Mouse (Mus musculus): ENCODE measurements around the gene Bak1. TPM values are rescaled to one million over a fixed set of nuclear protein-coding genes. Genes with fewer than 3 reads are reported as not detected.

The Bak1 gene
- polyA plus RNA-seq, 1 experiment from 2014 or later, result 6.3 TPM

GRCm38 (mm10) chr17:27073778-27074177, 45.0 kb upstream of the Bak1 start:
- H3K36me3 ChIP-seq (ENCODE audit: insufficient read depth, low read length), result no peaks in the 10 kb centered on the region
- no peaks in the 10 kb centered on the region for H3K27me3 ChIP-seq (ENCODE audit: insufficient read depth, low read length)
- no peak overlapping the region for H3K4me3 ChIP-seq (replicated peaks; ENCODE audit: low read depth, low read length)
- no peaks in the 10 kb centered on the region for H3K9me3 ChIP-seq (replicated peaks; ENCODE audit: low read length)
- 58% methylated on average over 9 of the region's 9 CpGs for WGBS
- DNase-seq (ENCODE audit: low spot score) (no peak), ATAC-seq (replicated peaks; ENCODE audit: low FRiP score, low read depth) (no peak; the same call in 1 of the 2 replicates)
- no peak overlapping the region for H3K9ac ChIP-seq (ENCODE audit: low read depth, low read length)
- TF ChIP-seq CTCF (IDR thresholded peaks at IDR 0.05; ENCODE audit: low read depth), result no peak
- H3K4me1 ChIP-seq (replicated peaks; ENCODE audit: insufficient read depth, low read length), result 0 out of 2 replicates have a peak, but pooled peaks cover 9% of the 10 kb centered on the region
- no peak overlapping the region for H3K4me2 ChIP-seq (ENCODE audit: low read length)
- H3K27ac ChIP-seq, result 0 out of 2 replicates have a peak overlapping the region, but pooled peaks have one; percentile 28

- TF ChIP-seq CTCF (IDR thresholded peaks at IDR 0.05; ENCODE audit: low read depth), result no peak
- H3K36me3 ChIP-seq (ENCODE audit: insufficient read depth, low read length), result no peaks in the 10 kb centered on the region
- 0 out of 2 replicates have a peak, but pooled peaks cover 9% of the 10 kb centered on the region for H3K4me1 ChIP-seq (replicated peaks; ENCODE audit: insufficient read depth, low read length)
- H3K4me2 ChIP-seq (ENCODE audit: low read length), result no peak overlapping the region
- ATAC-seq (replicated peaks; ENCODE audit: low FRiP score, low read depth) (no peak), DNase-seq (ENCODE audit: low spot score) (no peak)
- no peak overlapping the region for H3K27ac ChIP-seq
- no peak overlapping the region for H3K9ac ChIP-seq (ENCODE audit: low read depth, low read length)
- no peaks in the 10 kb centered on the region for H3K9me3 ChIP-seq (replicated peaks; ENCODE audit: low read length)
- H3K4me3 ChIP-seq (replicated peaks; ENCODE audit: low read depth, low read length), result no peak overlapping the region
- no peaks in the 10 kb centered on the region for H3K27me3 ChIP-seq (ENCODE audit: insufficient read depth, low read length)
- WGBS, result 57% methylated on average over 5 of the region's 5 CpGs
Observed at GRCm38 (mm10) chr17:27073126-27073525, 44.3 kb upstream of the Bak1 start.

DNA sequence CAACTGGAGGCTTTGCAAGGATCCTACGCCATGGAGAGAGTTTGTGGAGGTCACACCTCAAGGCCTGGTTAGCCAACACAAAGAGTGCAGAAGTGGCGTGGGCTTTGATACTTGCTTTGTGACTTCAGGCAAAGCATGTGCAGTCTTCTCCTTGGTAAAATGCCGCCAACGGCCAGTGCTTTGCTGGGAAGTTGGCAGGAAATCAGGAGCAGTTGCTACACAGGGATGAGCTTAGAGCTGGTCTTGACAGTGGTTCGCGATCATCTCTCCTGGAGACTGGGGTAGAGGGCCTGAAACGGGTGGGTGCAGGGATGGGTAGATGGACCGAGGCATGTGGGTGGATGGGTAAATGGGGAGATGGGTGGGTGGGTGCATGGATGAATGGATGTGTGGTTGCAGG, 43.6 kb upstream of the Bak1 start:
- Histone ChIP-seq H3K36me3 (ENCODE audit: insufficient read depth, low read length) (no peaks in the 10 kb centered on the region), H3K9ac (ENCODE audit: low read depth, low read length) (no peak overlapping the region), H3K4me3 (replicated peaks; ENCODE audit: low read depth, low read length) (no peak overlapping the region), H3K27ac (no peak overlapping the region), H3K9me3 (replicated peaks; ENCODE audit: low read length) (no peaks in the 10 kb centered on the region), H3K4me2 (ENCODE audit: low read length) (no peak overlapping the region), H3K27me3 (ENCODE audit: insufficient read depth, low read length) (no peaks in the 10 kb centered on the region), H3K4me1 (replicated peaks; ENCODE audit: insufficient read depth, low read length) (0 out of 2 replicates have a peak, but pooled peaks cover 9% of the 10 kb centered on the region)
- TF ChIP-seq CTCF (IDR thresholded peaks at IDR 0.05; ENCODE audit: low read depth), result no peak
- 93% methylated on average over 8 of the region's 8 CpGs for WGBS
- ATAC-seq (replicated peaks; ENCODE audit: low FRiP score, low read depth), result no peak
- no peak for DNase-seq (ENCODE audit: low spot score)

- DNase-seq (ENCODE audit: low spot score) (peak; percentile 40), ATAC-seq (replicated peaks; ENCODE audit: low FRiP score, low read depth) (no peak)
- no peaks in the 10 kb centered on the region for H3K9me3 ChIP-seq (replicated peaks; ENCODE audit: low read length)
- TF ChIP-seq CTCF (IDR thresholded peaks at IDR 0.05; ENCODE audit: low read depth), result peak; percentile 70
- H3K4me3 ChIP-seq (replicated peaks; ENCODE audit: low read depth, low read length), result no peak overlapping the region
- no peaks in the 10 kb centered on the region for H3K36me3 ChIP-seq (ENCODE audit: insufficient read depth, low read length)
- WGBS, result 51% methylated on average over 6 of the region's 6 CpGs
- H3K4me2 ChIP-seq (ENCODE audit: low read length), result no peak overlapping the region
- no peak overlapping the region for H3K27ac ChIP-seq
- H3K4me1 ChIP-seq (replicated peaks; ENCODE audit: insufficient read depth, low read length), result 0 out of 2 replicates have a peak, but pooled peaks cover 9% of the 10 kb centered on the region
- H3K9ac ChIP-seq (ENCODE audit: low read depth, low read length), result no peak overlapping the region
- H3K27me3 ChIP-seq (ENCODE audit: insufficient read depth, low read length), result no peaks in the 10 kb centered on the region
Observed at GRCm38 (mm10) chr17:27071630-27072029, 42.8 kb upstream of the Bak1 start.

- no peak overlapping the region for H3K9ac ChIP-seq (ENCODE audit: low read depth, low read length)
- H3K36me3 ChIP-seq (ENCODE audit: insufficient read depth, low read length), result no peaks in the 10 kb centered on the region
- H3K4me1 ChIP-seq (replicated peaks; ENCODE audit: insufficient read depth, low read length), result 0 out of 2 replicates have a peak, but pooled peaks cover 9% of the 10 kb centered on the region
- H3K27me3 ChIP-seq (ENCODE audit: insufficient read depth, low read length), result no peaks in the 10 kb centered on the region
- ATAC-seq (replicated peaks; ENCODE audit: low FRiP score, low read depth) (no peak), DNase-seq (ENCODE audit: low spot score) (no peak)
- H3K4me3 ChIP-seq (replicated peaks; ENCODE audit: low read depth, low read length), result no peak overlapping the region
- H3K4me2 ChIP-seq (ENCODE audit: low read length), result no peak overlapping the region
- no peak for TF ChIP-seq CTCF (IDR thresholded peaks at IDR 0.05; ENCODE audit: low read depth)
- no peaks in the 10 kb centered on the region for H3K9me3 ChIP-seq (replicated peaks; ENCODE audit: low read length)
- H3K27ac ChIP-seq, result no peak overlapping the region
- WGBS, result 91% methylated on average over 7 of the region's 7 CpGs
Observed at GRCm38 (mm10) chr17:27070913-27071312, 42.1 kb upstream of the Bak1 start.

DNA sequence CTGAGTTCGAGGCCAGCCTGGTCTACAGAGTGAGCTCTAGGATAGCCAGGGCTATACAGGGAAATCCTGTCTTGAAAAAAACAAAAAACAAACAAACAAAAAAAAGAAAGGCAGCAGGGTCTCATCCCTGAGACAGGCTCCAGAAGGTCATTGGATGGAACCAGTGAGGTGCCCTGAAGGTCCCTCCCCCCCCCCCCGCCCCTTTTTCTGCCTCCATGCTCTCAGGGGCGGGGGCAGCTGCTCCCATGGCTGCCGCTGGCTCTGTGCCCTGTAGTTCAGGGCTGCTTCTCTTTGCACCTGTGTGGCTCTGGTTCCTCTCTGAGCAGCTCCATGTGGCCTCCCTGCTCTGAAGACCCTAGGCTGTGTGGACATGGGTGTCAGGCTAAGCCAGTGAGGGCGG, 40.3 kb upstream of the Bak1 start:
- H3K9me3 ChIP-seq (replicated peaks; ENCODE audit: low read length), result no peaks in the 10 kb centered on the region
- H3K4me1 ChIP-seq (replicated peaks; ENCODE audit: insufficient read depth, low read length), result peaks cover 6% of the 10 kb centered on the region
- no peak overlapping the region for H3K27ac ChIP-seq
- no peak for TF ChIP-seq CTCF (IDR thresholded peaks at IDR 0.05; ENCODE audit: low read depth)
- no peak overlapping the region for H3K4me3 ChIP-seq (replicated peaks; ENCODE audit: low read depth, low read length)
- DNase-seq (ENCODE audit: low spot score) (no peak), ATAC-seq (replicated peaks; ENCODE audit: low FRiP score, low read depth) (no peak)
- H3K4me2 ChIP-seq (ENCODE audit: low read length), result no peak overlapping the region
- H3K27me3 ChIP-seq (ENCODE audit: insufficient read depth, low read length), result no peaks in the 10 kb centered on the region
- 78% methylated on average over 5 of the region's 5 CpGs for WGBS
- no peak overlapping the region for H3K9ac ChIP-seq (ENCODE audit: low read depth, low read length)
- H3K36me3 ChIP-seq (ENCODE audit: insufficient read depth, low read length), result no peaks in the 10 kb centered on the region

DNA sequence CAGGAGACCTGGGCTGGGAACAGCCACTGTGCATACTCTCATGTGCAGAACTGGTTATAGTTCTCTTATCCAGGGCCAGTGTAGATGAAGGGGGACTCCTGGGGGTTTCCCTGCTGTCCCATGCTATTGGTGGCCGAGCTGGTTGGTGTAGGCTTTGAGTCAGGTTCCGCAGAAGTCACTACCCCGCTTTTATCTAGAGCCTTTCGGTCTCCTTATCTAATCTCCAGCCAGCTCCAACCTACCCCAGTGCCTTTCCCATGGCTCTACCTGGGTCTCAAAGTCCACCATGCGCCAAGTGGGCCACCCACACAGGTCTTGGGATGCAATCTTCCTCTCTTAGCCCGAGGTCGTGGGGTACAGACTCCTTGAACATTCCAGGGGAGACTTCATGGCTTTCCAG, 37.3 kb upstream of the Bak1 start:
- no peak overlapping the region for H3K4me2 ChIP-seq (ENCODE audit: low read length)
- peaks cover 9% of the 10 kb centered on the region for H3K4me1 ChIP-seq (replicated peaks; ENCODE audit: insufficient read depth, low read length)
- 69% methylated on average over 7 of the region's 7 CpGs for WGBS
- no peak overlapping the region for H3K4me3 ChIP-seq (replicated peaks; ENCODE audit: low read depth, low read length)
- no peak overlapping the region for H3K27ac ChIP-seq
- H3K27me3 ChIP-seq (ENCODE audit: insufficient read depth, low read length), result no peaks in the 10 kb centered on the region
- no peak for DNase-seq (ENCODE audit: low spot score)
- H3K9me3 ChIP-seq (replicated peaks; ENCODE audit: low read length), result no peaks in the 10 kb centered on the region
- H3K36me3 ChIP-seq (ENCODE audit: insufficient read depth, low read length), result no peaks in the 10 kb centered on the region
- TF ChIP-seq CTCF (IDR thresholded peaks at IDR 0.05; ENCODE audit: low read depth), result no peak
- ATAC-seq (replicated peaks; ENCODE audit: low FRiP score, low read depth), result no peak
- H3K9ac ChIP-seq (ENCODE audit: low read depth, low read length), result no peak overlapping the region

All from kidney, postnatal 0 days (tissue).